Mouse (Mus musculus) thymus, adult 2 months (tissue): ENCODE results near the gene Evx1. TPM values are rescaled to one million over a fixed set of nuclear protein-coding genes. Genes with fewer than 3 reads are reported as not detected.

Experiments used
- DNase-seq: peaks from one replicate; pipeline ENCODE4 v3.0.0; 2021
- H3K27ac ChIP-seq: fragments of 200-500 bp; 2 replicates; pipeline ENCODE4 v1.5.1; 2012; ENCODE audit warnings: low read length, control low read depth; ENCODE audit not compliant: control insufficient read depth, insufficient read depth
- H3K27me3 ChIP-seq: fragments of 200-500 bp; 2 replicates; pipeline ENCODE4 v1.6.1; 2012; ENCODE audit warnings: mild to moderate bottlenecking, low read length, moderate library complexity, mixed read lengths; ENCODE audit not compliant: control insufficient read depth, insufficient read depth
- H3K36me3 ChIP-seq: fragments of 200-500 bp; 2 replicates; pipeline ENCODE4 v1.6.1; 2012; ENCODE audit warnings: mild to moderate bottlenecking, low read length, moderate library complexity; ENCODE audit not compliant: control insufficient read depth, insufficient read depth
- H3K4me1 ChIP-seq: fragments of 200-500 bp; replicated peaks from 2 replicates; pipeline ENCODE4 v1.6.1; 2012; ENCODE audit warnings: low read length; ENCODE audit not compliant: control insufficient read depth, insufficient read depth
- H3K4me3 ChIP-seq: fragments of 200-500 bp; 2 replicates; pipeline ENCODE4 v1.5.1; 2012; ENCODE audit warnings: mild to moderate bottlenecking, low read length, control low read depth, moderate library complexity; ENCODE audit not compliant: control insufficient read depth, insufficient read depth
- CTCF ChIP-seq: fragments of 200-500 bp; IDR thresholded peaks from 2 replicates; pipeline ENCODE4 v1.5.1; 2012; ENCODE audit warnings: mild to moderate bottlenecking, control low read depth, low read length, moderate library complexity, borderline replicate concordance; ENCODE audit not compliant: control insufficient read depth, poor library complexity, insufficient read depth; ENCODE audit errors: extremely low read depth
- POLR2A ChIP-seq: fragments of 200-500 bp; IDR thresholded peaks from 2 replicates; pipeline ENCODE4 v1.6.1; 2012; ENCODE audit warnings: mild to moderate bottlenecking, low read length, control low read depth, moderate library complexity; ENCODE audit not compliant: control insufficient read depth, poor library complexity, insufficient read depth; ENCODE audit errors: extremely low read depth
- WGBS: fragments of 180-500 bp; shearing (Covaris S2); methylation state at CpG from one replicate; pipeline ENCODE4 v1.1.7; 2018; 5-methylcytosine and 5-hydroxymethylcytosine counted together
- polyA plus RNA-seq: library from polyadenylated mRNA; depleted of rRNA; stranded (reverse); fragments of >200 nt; gene quantifications from 2 replicates; pipeline ENCODE4 v1.2.3, GENCODE M21; 2012; rRNA removed

The Evx1 gene
- polyA plus RNA-seq, 1 experiment, result not detected

- TF ChIP-seq CTCF (no peak), POLR2A (no peak)
- DNase-seq, result no peak
- 95% methylated on average over 2 of the region's 2 CpGs for WGBS
- Histone ChIP-seq H3K36me3 (no peaks in the 10 kb centered on the region), H3K27ac (no peak overlapping the region), H3K27me3 (no peaks in the 10 kb centered on the region), H3K4me3 (no peak overlapping the region), H3K4me1 (no peaks in the 10 kb centered on the region)
Measured at GRCm38 (mm10) chr6:52366021-52366420, 52.7 kb downstream of the Evx1 start.

DNA sequence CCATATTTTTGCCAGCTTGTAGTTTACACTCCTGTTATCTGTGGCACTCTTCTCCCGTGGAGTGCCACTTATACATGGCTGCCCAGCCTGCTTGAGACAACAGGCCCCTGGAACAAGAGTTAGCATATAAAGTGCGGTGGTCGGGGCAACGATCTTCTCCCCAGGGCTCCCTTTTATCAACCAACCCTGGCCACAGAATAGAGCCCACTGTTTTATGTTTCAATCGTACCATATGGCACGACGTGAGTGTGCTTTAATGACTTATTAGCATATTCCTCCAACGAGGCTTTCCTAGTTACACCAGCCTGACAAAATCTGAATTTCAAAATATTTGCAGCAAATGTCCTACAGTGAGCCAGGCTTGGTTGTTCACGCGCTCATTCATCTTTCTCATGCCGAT is 53.2 kb downstream of the Evx1 start:
- Histone ChIP-seq H3K36me3 (no peaks in the 10 kb centered on the region), H3K27ac (no peak overlapping the region), H3K4me3 (no peak overlapping the region), H3K27me3 (no peaks in the 10 kb centered on the region), H3K4me1 (no peaks in the 10 kb centered on the region)
- TF ChIP-seq CTCF (no peak), POLR2A (no peak)
- 90% methylated on average over 11 of the region's 11 CpGs for WGBS
- no peak for DNase-seq

- DNase-seq, result no peak
- WGBS, result 90% methylated on average over 4 of the region's 4 CpGs
- Histone ChIP-seq H3K27me3 (no peaks in the 10 kb centered on the region), H3K27ac (no peak overlapping the region), H3K4me1 (no peaks in the 10 kb centered on the region), H3K4me3 (no peak overlapping the region), H3K36me3 (no peaks in the 10 kb centered on the region)
- no peak for TF ChIP-seq CTCF
Measured at GRCm38 (mm10) chr6:52367067-52367466, 53.8 kb downstream of the Evx1 start.

Other genes starting within 250 kb of the Evx1 start
- gene Hoxa1, start 155.2 kb upstream of the Evx1 start, polyA plus RNA-seq, result 0.43 and 0.63 TPM in 2 replicates
- gene Hoxa2, start 148.7 kb upstream of the Evx1 start, polyA plus RNA-seq, result 0.85 and 1.4 TPM in 2 replicates
- gene 5730596B20Rik, start 136.0 kb upstream of the Evx1 start, polyA plus RNA-seq, result 0.04 TPM in 1 of 2 replicates, not detected in the other
- gene Hoxa4, start 121.7 kb upstream of the Evx1 start, polyA plus RNA-seq, result 1.2 and 1.5 TPM in 2 replicates
- 1.1 and 1.5 TPM in 2 replicates for gene Hoxa5, start 108.9 kb upstream of the Evx1 start, polyA plus RNA-seq
- gene Hoxa6, start 104.8 kb upstream of the Evx1 start, polyA plus RNA-seq, result 0.39 and 0.46 TPM in 2 replicates
- gene Hoxa3, start 100.2 kb upstream of the Evx1 start, polyA plus RNA-seq, result 3.5 and 3.6 TPM in 2 replicates
- gene Gm28308, start 100.2 kb upstream of the Evx1 start, polyA plus RNA-seq, result 0.24 and 0.26 TPM in 2 replicates
- gene Hoxa7, start 91.6 kb upstream of the Evx1 start, polyA plus RNA-seq, result 2.5 and 3.4 TPM in 2 replicates
- gene Hoxa9, start 82.4 kb upstream of the Evx1 start, polyA plus RNA-seq, result 0.26 and 0.56 TPM in 2 replicates
- not detected in 2 replicates for gene Hoxa10, start 72.6 kb upstream of the Evx1 start, polyA plus RNA-seq
- not detected in 2 replicates for gene Hoxa11, start 67.7 kb upstream of the Evx1 start, polyA plus RNA-seq
- not detected in 2 replicates for gene Hoxa13, start 52.6 kb upstream of the Evx1 start, polyA plus RNA-seq